Mouse (Mus musculus) hindbrain, postnatal 0 days (tissue): ENCODE measurements at regions not wholly inside any gene's neighbourhood (a gene's known extent, or its start where the extent isn't known, plus 50 kb on each side); places are given as distances from the start of the nearest gene placed in this dataset.

Source experiments
- ATAC-seq: fragments of 200-750 bp; cut with Nextera tagmentation; 2 replicates; pipeline ENCODE4 v1.8.0; 2017; ENCODE audit warnings: mild to moderate bottlenecking, moderate TSS enrichment, moderate library complexity
- DNase-seq: peaks from one replicate; pipeline ENCODE4 v3.0.0-alpha.2; 2015; ENCODE audit warnings: low spot score
- H3K27ac ChIP-seq: fragments of 300-500 bp; sonication (generic); 2 replicates; pipeline ENCODE4 v1.5.1; 2014; ENCODE audit warnings: mild to moderate bottlenecking
- H3K27me3 ChIP-seq: fragments of 300-500 bp; sonication (generic); 2 replicates; pipeline ENCODE4 v1.6.1; 2014; ENCODE audit warnings: low read length, mixed read lengths; ENCODE audit not compliant: insufficient read depth
- H3K36me3 ChIP-seq: fragments of 300-500 bp; sonication (generic); 2 replicates; pipeline ENCODE4 v1.6.1; 2014; ENCODE audit warnings: low read length, mixed read lengths; ENCODE audit not compliant: insufficient read depth
- H3K4me1 ChIP-seq: fragments of 300-500 bp; sonication (generic); 2 replicates; pipeline ENCODE4 v1.6.1; 2014; ENCODE audit warnings: antibody characterized with exemption, low read length, mixed read lengths; ENCODE audit not compliant: insufficient read depth
- H3K4me2 ChIP-seq: fragments of 300-500 bp; sonication (generic); 2 replicates; pipeline ENCODE4 v1.6.1; 2014; ENCODE audit warnings: low read depth, mild to moderate bottlenecking, low read length, moderate library complexity, mixed read lengths
- H3K4me3 ChIP-seq: fragments of 300-500 bp; sonication (generic); 2 replicates; pipeline ENCODE4 v1.5.1; 2014; ENCODE audit warnings: low read length
- H3K9ac ChIP-seq: fragments of 300-500 bp; sonication (generic); replicated peaks from 2 replicates; pipeline ENCODE4 v1.6.1; 2014; ENCODE audit warnings: mild to moderate bottlenecking, low read length, moderate library complexity, mixed read lengths
- H3K9me3 ChIP-seq: fragments of 300-500 bp; sonication (generic); 2 replicates; pipeline ENCODE4 v1.6.1; 2016; ENCODE audit warnings: low read length, mixed read lengths
- CTCF ChIP-seq: IDR thresholded peaks from 2 replicates; pipeline ENCODE4 v1.5.1; 2016; ENCODE audit warnings: antibody characterized with exemption, control low read depth, low read depth
- WGBS: fragments of 180-500 bp; shearing (Covaris S2); extraction: QIAGEN DNeasy Blood & Tissue Kit; methylation state at CpG from one replicate; pipeline ENCODE4 v1.1.7; 2014; 5-methylcytosine and 5-hydroxymethylcytosine counted together

GRCm38 (mm10) chr8:102496021-102496420, 289.4 kb downstream of the Cdh11 start:
- no peaks in the 10 kb centered on the region for H3K4me1 ChIP-seq
- no peak overlapping the region for H3K9ac ChIP-seq
- no peak overlapping the region for H3K4me2 ChIP-seq
- no peaks in the 10 kb centered on the region for H3K9me3 ChIP-seq
- H3K4me3 ChIP-seq = no peak overlapping the region
- no peak for TF ChIP-seq CTCF
- H3K36me3 ChIP-seq = no peaks in the 10 kb centered on the region
- WGBS = 71% methylated on average over 1 of the region's 1 CpGs
- DNase-seq = no peak
- ATAC-seq = no peak
- H3K27ac ChIP-seq = no peak overlapping the region
- H3K27me3 ChIP-seq = no peaks in the 10 kb centered on the region

GRCm38 (mm10) chr8:102491015-102491414, 294.4 kb downstream of the Cdh11 start:
- TF ChIP-seq CTCF = no peak
- H3K9me3 ChIP-seq = no peaks in the 10 kb centered on the region
- no peak overlapping the region for H3K4me3 ChIP-seq
- no peaks in the 10 kb centered on the region for H3K36me3 ChIP-seq
- no peaks in the 10 kb centered on the region for H3K4me1 ChIP-seq
- 0 out of 2 replicates have a peak, but pooled peaks have one; percentile 47 for ATAC-seq
- H3K9ac ChIP-seq = no peak overlapping the region
- no peak for DNase-seq
- H3K27ac ChIP-seq = no peak overlapping the region
- no peaks in the 10 kb centered on the region for H3K27me3 ChIP-seq
- no peak overlapping the region for H3K4me2 ChIP-seq

- ATAC-seq (no peak), DNase-seq (no peak)
- Histone ChIP-seq H3K4me2 (no peak overlapping the region), H3K36me3 (no peaks in the 10 kb centered on the region), H3K4me3 (no peak overlapping the region), H3K9ac (no peak overlapping the region), H3K4me1 (no peaks in the 10 kb centered on the region), H3K9me3 (no peaks in the 10 kb centered on the region), H3K27ac (no peak overlapping the region), H3K27me3 (no peaks in the 10 kb centered on the region)
- WGBS = 97% methylated on average over 1 of the region's 1 CpGs
- TF ChIP-seq CTCF = no peak
Observed at GRCm38 (mm10) chr8:102488284-102488683, 297.2 kb downstream of the Cdh11 start.

- H3K9ac ChIP-seq = no peak overlapping the region
- no peak for ATAC-seq
- no peak overlapping the region for H3K4me3 ChIP-seq
- no peak for DNase-seq
- H3K27ac ChIP-seq = no peak overlapping the region
- no peak for TF ChIP-seq CTCF
- no peaks in the 10 kb centered on the region for H3K9me3 ChIP-seq
- WGBS = 83% methylated on average over 6 of the region's 6 CpGs
- H3K36me3 ChIP-seq = no peaks in the 10 kb centered on the region
- H3K4me2 ChIP-seq = no peak overlapping the region
- no peaks in the 10 kb centered on the region for H3K27me3 ChIP-seq
- H3K4me1 ChIP-seq = no peaks in the 10 kb centered on the region
Observed at GRCm38 (mm10) chr8:102487796-102488195, 297.6 kb downstream of the Cdh11 start.

GRCm38 (mm10) chr8:102475166-102475802, 310.2 kb downstream of the Cdh11 start:
- ATAC-seq = no peak
- Histone ChIP-seq H3K9me3 (no peaks in the 10 kb centered on the region), H3K9ac (no peak overlapping the region), H3K4me3 (no peak overlapping the region), H3K27ac (no peak overlapping the region), H3K36me3 (no peaks in the 10 kb centered on the region), H3K4me2 (no peak overlapping the region), H3K27me3 (no peaks in the 10 kb centered on the region), H3K4me1 (no peaks in the 10 kb centered on the region)
- DNase-seq = no peak
- TF ChIP-seq CTCF = no peak
- WGBS = 90% methylated on average over 12 of the region's 12 CpGs

- H3K9ac ChIP-seq = no peak overlapping the region
- no peak for ATAC-seq
- 73% methylated on average over 2 of the region's 2 CpGs for WGBS
- H3K27me3 ChIP-seq = no peaks in the 10 kb centered on the region
- TF ChIP-seq CTCF = no peak
- H3K4me1 ChIP-seq = no peaks in the 10 kb centered on the region
- DNase-seq = no peak
- no peak overlapping the region for H3K27ac ChIP-seq
- no peak overlapping the region for H3K4me3 ChIP-seq
- no peak overlapping the region for H3K4me2 ChIP-seq
- no peaks in the 10 kb centered on the region for H3K36me3 ChIP-seq
- H3K9me3 ChIP-seq = no peaks in the 10 kb centered on the region
Observed at GRCm38 (mm10) chr8:102474192-102474591, 311.2 kb downstream of the Cdh11 start.

- TF ChIP-seq CTCF = no peak
- DNase-seq (no peak), ATAC-seq (no peak)
- Histone ChIP-seq H3K4me3 (no peak overlapping the region), H3K4me1 (no peaks in the 10 kb centered on the region), H3K4me2 (no peak overlapping the region), H3K36me3 (no peaks in the 10 kb centered on the region), H3K9ac (no peak overlapping the region), H3K27me3 (no peaks in the 10 kb centered on the region), H3K9me3 (no peaks in the 10 kb centered on the region), H3K27ac (no peak overlapping the region)
- WGBS = 98% methylated on average over 1 of the region's 1 CpGs
Observed at GRCm38 (mm10) chr8:102471352-102471751, 314.1 kb downstream of the Cdh11 start.
